Mouse (Mus musculus): Measurements from ENCODE around the gene Zfp36.
A peak's percentile ranks its signal among the peaks of the same experiment; 100 is the strongest.

GRCm38 (mm10) chr7:28350155-28350883 lies 29.7 kb downstream of the Zfp36 start, which contains the start of gene Rps16:
- TF ChIP-seq CTCF (IDR thresholded peaks at IDR 0.05; ENCODE audit: insufficient read depth, low read depth, low read length) (no peak), POLR2A (IDR thresholded peaks at IDR 0.05; ENCODE audit: insufficient read depth, low read depth, low read length) (peak; percentile 83)
